Mouse (Mus musculus) kidney, embryonic 14.5 days (tissue): ENCODE measurements at regions not wholly inside any gene's neighbourhood (a gene's known extent, or its start where the extent isn't known, plus 50 kb on each side); places are given as distances from the start of the nearest gene placed in this dataset.

Experiments
- ATAC-seq: fragments of 200-750 bp; cut with Nextera tagmentation; 2 replicates; pipeline ENCODE4 v1.8.0; 2017; ENCODE audit warnings: moderate number of reproducible peaks, mild to moderate bottlenecking, moderate TSS enrichment, moderate library complexity; ENCODE audit not compliant: low FRiP score, low TSS enrichment
- H3K27ac ChIP-seq: fragments of 300-500 bp; sonication (generic); 2 replicates; pipeline ENCODE4 v1.5.1; 2014; ENCODE audit warnings: low read depth, mild to moderate bottlenecking, low read length, moderate library complexity, mixed read lengths
- H3K27me3 ChIP-seq: fragments of 300-500 bp; sonication (generic); 2 replicates; pipeline ENCODE4 v1.6.1; 2014; ENCODE audit warnings: mild to moderate bottlenecking, low read length; ENCODE audit not compliant: control insufficient read depth, insufficient read depth
- H3K36me3 ChIP-seq: fragments of 300-500 bp; sonication (generic); 2 replicates; pipeline ENCODE4 v1.6.1; 2014; ENCODE audit warnings: low read length, mixed read lengths; ENCODE audit not compliant: control insufficient read depth, insufficient read depth
- H3K4me1 ChIP-seq: fragments of 300-500 bp; sonication (generic); 2 replicates; pipeline ENCODE4 v1.6.1; 2014; ENCODE audit warnings: low read length, mixed read lengths; ENCODE audit not compliant: control insufficient read depth, insufficient read depth
- H3K4me2 ChIP-seq: fragments of 300-500 bp; sonication (generic); replicated peaks from 2 replicates; pipeline ENCODE4 v1.6.1; 2014; ENCODE audit warnings: low read depth, mild to moderate bottlenecking, low read length
- H3K4me3 ChIP-seq: fragments of 300-500 bp; sonication (generic); 2 replicates; pipeline ENCODE4 v1.5.1; 2014; ENCODE audit warnings: mild to moderate bottlenecking, low read length
- H3K9ac ChIP-seq: fragments of 300-500 bp; sonication (generic); 2 replicates; pipeline ENCODE4 v1.6.1; 2014; ENCODE audit warnings: low read depth, mild to moderate bottlenecking, low read length, moderate library complexity
- H3K9me3 ChIP-seq: fragments of 300-500 bp; sonication (generic); 2 replicates; pipeline ENCODE4 v1.6.1; 2016; ENCODE audit warnings: low read length; ENCODE audit not compliant: control insufficient read depth
- WGBS: fragments of 180-500 bp; shearing (Covaris S2); extraction: QIAGEN DNeasy Blood & Tissue Kit; methylation state at CpG from one replicate; pipeline ENCODE4 v1.1.7; 2014; 5-methylcytosine and 5-hydroxymethylcytosine counted together

DNA sequence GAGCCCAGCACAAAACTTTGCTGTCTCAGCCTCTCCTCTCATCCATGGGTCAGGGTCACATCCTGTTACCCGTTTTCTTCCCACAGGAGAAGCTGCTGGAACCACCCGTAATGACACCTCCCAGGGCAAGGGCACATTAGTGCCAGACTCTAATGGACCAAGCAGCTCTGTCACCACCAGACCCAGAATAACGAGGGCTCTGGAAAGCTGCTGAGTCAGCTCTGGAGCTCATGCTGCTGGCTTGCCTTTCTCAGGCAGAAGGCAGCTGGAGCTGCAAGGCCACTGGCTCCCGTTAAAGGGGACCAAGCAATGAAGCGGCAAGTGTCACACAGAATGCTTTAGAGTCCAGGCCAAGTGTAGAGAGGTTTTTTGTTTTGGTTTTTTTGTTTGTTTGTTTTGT lies 268.9 kb downstream of the Ptpru start:
- Histone ChIP-seq H3K9ac (no peak overlapping the region), H3K27ac (no peak overlapping the region), H3K27me3 (no peaks in the 10 kb centered on the region), H3K4me3 (no peak overlapping the region), H3K4me2 (no peak overlapping the region), H3K9me3 (no peaks in the 10 kb centered on the region), H3K36me3 (no peaks in the 10 kb centered on the region), H3K4me1 (no peaks in the 10 kb centered on the region)
- 27% methylated on average over 5 of the region's 5 CpGs for WGBS
- ATAC-seq, result no peak

DNA sequence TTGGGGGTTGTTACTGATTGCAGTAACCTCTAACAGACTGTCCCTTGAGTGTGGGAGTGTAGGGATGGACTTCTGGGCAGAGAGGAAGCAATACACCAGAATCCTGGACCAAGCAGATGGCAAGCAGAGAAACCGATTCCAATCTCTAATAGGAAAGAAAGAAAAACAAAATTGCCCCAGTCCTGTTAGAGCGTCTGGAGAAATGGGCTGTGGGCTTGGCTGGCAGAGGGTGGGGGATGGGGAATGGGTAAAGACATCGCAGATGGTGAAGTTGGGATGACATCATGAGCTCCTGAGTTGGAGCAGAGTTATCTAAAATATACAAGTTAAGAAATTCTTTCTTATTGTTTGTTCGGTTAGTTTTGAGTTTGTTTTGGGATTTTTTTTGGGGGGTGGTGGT lies 260.5 kb downstream of the Ptpru start:
- Histone ChIP-seq H3K9me3 (no peaks in the 10 kb centered on the region), H3K9ac (no peak overlapping the region), H3K4me3 (no peak overlapping the region), H3K27me3 (no peaks in the 10 kb centered on the region), H3K36me3 (no peaks in the 10 kb centered on the region), H3K4me2 (no peak overlapping the region), H3K27ac (no peak overlapping the region), H3K4me1 (no peaks in the 10 kb centered on the region)
- ATAC-seq, result no peak
- 76% methylated on average over 4 of the region's 4 CpGs for WGBS

DNA sequence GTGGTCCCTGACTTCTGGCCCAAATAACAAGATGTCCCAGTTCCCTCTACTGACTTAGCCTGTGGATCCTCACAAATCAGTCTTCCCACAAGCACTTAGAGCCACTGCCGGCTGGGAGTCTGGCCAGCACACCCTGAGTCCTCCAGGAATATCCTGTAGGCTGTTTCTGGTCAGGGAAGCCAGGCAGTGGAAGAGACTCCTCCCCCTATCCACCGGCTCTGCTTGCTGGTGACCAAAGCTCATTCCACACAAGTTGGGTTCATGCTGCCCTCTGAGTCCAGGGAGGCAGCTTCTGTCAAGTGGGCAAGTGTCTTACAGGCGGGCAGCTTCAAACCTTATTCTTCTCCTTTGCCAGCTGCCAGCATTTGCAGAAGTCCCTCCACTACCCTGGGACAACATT lies 252.1 kb downstream of the Ptpru start:
- Histone ChIP-seq H3K4me1 (no peaks in the 10 kb centered on the region), H3K27me3 (no peaks in the 10 kb centered on the region; the same call in 1 of the 2 replicates), H3K9ac (no peak overlapping the region), H3K36me3 (no peaks in the 10 kb centered on the region), H3K9me3 (no peaks in the 10 kb centered on the region), H3K27ac (no peak overlapping the region), H3K4me3 (no peak overlapping the region), H3K4me2 (no peak overlapping the region)
- no peak for ATAC-seq
- 69% methylated on average over 3 of the region's 3 CpGs for WGBS

GRCm38 (mm10) chr4:131587536-131587935 lies 250.6 kb downstream of the Ptpru start:
- Histone ChIP-seq H3K27ac (no peak overlapping the region), H3K4me3 (no peak overlapping the region), H3K9ac (no peak overlapping the region), H3K4me1 (no peaks in the 10 kb centered on the region), H3K4me2 (no peak overlapping the region), H3K9me3 (no peaks in the 10 kb centered on the region), H3K27me3 (no peaks in the 10 kb centered on the region; the same call in 1 of the 2 replicates), H3K36me3 (no peaks in the 10 kb centered on the region)
- 27% methylated on average over 7 of the region's 7 CpGs for WGBS
- ATAC-seq, result no peak

DNA sequence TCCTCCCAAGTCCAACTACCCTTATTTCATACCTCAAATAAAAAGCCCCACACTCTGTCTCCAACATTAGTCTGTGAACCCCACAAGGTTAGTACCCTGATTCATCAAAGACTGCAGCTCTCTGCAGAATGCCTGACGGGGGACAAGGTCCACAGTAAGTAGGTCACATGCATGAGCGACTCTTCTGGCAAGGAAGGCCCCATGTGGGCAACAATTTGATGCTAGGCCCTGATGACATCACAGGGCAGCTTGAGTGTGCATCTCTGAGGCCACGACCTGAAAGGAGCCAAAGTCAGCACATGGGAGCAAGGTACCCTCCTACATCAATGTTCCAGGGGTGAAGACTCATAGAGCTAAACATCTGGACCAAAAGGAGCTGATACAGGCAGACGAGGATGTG lies 248.0 kb downstream of the Ptpru start:
- H3K36me3 ChIP-seq, result no peaks in the 10 kb centered on the region
- no peaks in the 10 kb centered on the region for H3K9me3 ChIP-seq
- H3K27ac ChIP-seq, result no peak overlapping the region
- no peak overlapping the region for H3K9ac ChIP-seq
- 63% methylated on average over 4 of the region's 4 CpGs for WGBS
- H3K4me3 ChIP-seq, result no peak overlapping the region
- no peaks in the 10 kb centered on the region for H3K27me3 ChIP-seq
- ATAC-seq, result no peak
- no peak overlapping the region for H3K4me2 ChIP-seq
- no peaks in the 10 kb centered on the region for H3K4me1 ChIP-seq

GRCm38 (mm10) chr4:131591456-131591855 lies 246.6 kb downstream of the Ptpru start:
- Histone ChIP-seq H3K4me2 (no peak overlapping the region), H3K27me3 (no peaks in the 10 kb centered on the region), H3K9ac (no peak overlapping the region), H3K9me3 (no peaks in the 10 kb centered on the region), H3K4me3 (no peak overlapping the region), H3K4me1 (no peaks in the 10 kb centered on the region), H3K27ac (no peak overlapping the region), H3K36me3 (no peaks in the 10 kb centered on the region)
- WGBS, result 85% methylated on average over 5 of the region's 5 CpGs
- no peak for ATAC-seq

- Histone ChIP-seq H3K9ac (no peak overlapping the region), H3K36me3 (no peaks in the 10 kb centered on the region), H3K4me1 (no peaks in the 10 kb centered on the region), H3K27me3 (no peaks in the 10 kb centered on the region), H3K9me3 (no peaks in the 10 kb centered on the region), H3K4me2 (no peak overlapping the region), H3K27ac (no peak overlapping the region), H3K4me3 (no peak overlapping the region)
- no peak for ATAC-seq
- WGBS, result 94% methylated on average over 10 of the region's 10 CpGs
Measured at GRCm38 (mm10) chr4:131597996-131598395, 240.1 kb downstream of the Ptpru start.

DNA sequence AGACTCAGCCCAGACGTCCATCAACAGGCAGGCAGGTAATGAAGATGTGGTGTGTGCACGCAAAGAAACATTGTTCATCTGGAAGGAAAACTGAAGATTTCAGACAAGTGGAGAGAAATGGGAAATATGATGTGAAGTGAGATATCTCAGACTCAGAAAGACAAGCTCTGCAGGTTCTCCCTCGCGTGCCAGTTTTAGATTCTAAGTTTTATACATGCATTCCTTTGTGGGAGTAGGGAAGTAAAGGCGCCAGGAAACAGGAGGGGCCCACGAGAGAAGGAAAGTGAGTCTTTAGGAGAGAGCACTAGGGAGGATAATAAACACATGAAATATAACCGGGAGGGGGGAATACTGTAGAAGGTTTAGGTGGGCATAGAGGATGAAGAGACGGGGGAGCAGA lies 223.7 kb downstream of the Ptpru start:
- no peak for ATAC-seq
- Histone ChIP-seq H3K27ac (no peak overlapping the region), H3K36me3 (no peaks in the 10 kb centered on the region), H3K9ac (no peak overlapping the region), H3K27me3 (no peaks in the 10 kb centered on the region), H3K4me1 (no peaks in the 10 kb centered on the region), H3K4me3 (no peak overlapping the region), H3K4me2 (no peak overlapping the region), H3K9me3 (no peaks in the 10 kb centered on the region)
- 61% methylated on average over 8 of the region's 8 CpGs for WGBS

DNA sequence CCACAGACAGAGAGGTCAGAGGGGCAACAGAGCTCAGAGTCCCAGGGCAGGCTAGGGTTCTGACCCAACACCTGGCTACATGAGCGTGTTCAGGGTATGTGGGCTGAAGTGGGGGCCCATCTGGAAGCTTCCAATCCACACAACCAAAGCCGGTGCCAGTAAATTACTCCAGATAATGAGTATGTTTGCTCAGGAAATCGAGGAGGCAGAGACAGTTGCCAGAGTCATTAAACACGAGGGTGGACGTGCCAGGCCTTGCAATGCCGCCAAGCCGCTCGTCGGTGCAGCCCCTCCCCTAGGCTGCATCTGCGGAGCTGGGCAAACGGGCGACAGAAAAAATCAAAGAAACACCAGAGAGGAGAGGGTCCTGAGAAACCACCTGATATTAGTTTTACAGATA lies 222.5 kb downstream of the Ptpru start:
- WGBS, result 57% methylated on average over 12 of the region's 12 CpGs
- no peak for ATAC-seq

GRCm38 (mm10) chr4:131638105-131638504 lies 200.0 kb downstream of the Ptpru start:
- no peak for ATAC-seq
- 70% methylated on average over 5 of the region's 5 CpGs for WGBS
- no peak overlapping the region for H3K27ac ChIP-seq
- H3K27me3 ChIP-seq, result no peaks in the 10 kb centered on the region
- no peak overlapping the region for H3K4me3 ChIP-seq
- no peaks in the 10 kb centered on the region for H3K36me3 ChIP-seq
- no peaks in the 10 kb centered on the region for H3K4me1 ChIP-seq
- no peaks in the 10 kb centered on the region for H3K9me3 ChIP-seq
- H3K4me2 ChIP-seq, result no peak overlapping the region
- H3K9ac ChIP-seq, result no peak overlapping the region

More for the DNA sequence above, 222.5 kb downstream of the Ptpru start:
- H3K4me3 ChIP-seq, result no peak overlapping the region
- H3K27me3 ChIP-seq, result no peaks in the 10 kb centered on the region
- no peaks in the 10 kb centered on the region for H3K9me3 ChIP-seq
- no peaks in the 10 kb centered on the region for H3K36me3 ChIP-seq
- H3K27ac ChIP-seq, result no peak overlapping the region
- no peak overlapping the region for H3K9ac ChIP-seq
- H3K4me1 ChIP-seq, result no peaks in the 10 kb centered on the region
- H3K4me2 ChIP-seq, result no peak overlapping the region
